Mouse (Mus musculus): ENCODE data around the gene Gm17387.

DNA sequence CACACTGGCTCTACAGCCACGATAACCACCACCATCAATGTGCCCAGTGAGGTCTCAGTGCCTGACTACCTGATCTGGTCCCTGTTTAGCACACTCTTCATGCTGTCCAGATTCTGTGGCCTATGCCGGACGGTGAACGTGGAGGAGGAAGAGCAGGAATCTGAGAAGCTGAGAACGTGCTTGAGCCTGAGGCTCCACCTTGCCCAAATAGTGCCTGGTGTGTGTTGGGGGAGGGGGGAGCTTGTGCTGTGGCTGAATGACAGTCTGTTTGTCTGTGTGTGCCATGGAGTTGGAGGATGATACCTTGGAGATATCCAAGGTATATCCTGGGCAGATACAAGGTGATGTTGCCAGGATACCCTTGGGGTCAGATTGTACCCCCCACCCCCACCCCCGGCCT, 38.7 kb upstream of the Gm17387 start:
- TF ChIP-seq POLR2A (IDR thresholded peaks at IDR 0.05; ENCODE audit: borderline replicate concordance, extremely low read depth, insufficient read depth, insufficient read length, poor library complexity, severe bottlenecking): no peak
- no peak for TF ChIP-seq CTCF (IDR thresholded peaks at IDR 0.05; ENCODE audit: borderline replicate concordance, extremely low read depth, insufficient read depth, insufficient read length)
